Mouse (Mus musculus) forebrain, embryonic 16.5 days (tissue): ENCODE results near the gene Dynll1. TPM values are rescaled to one million over a fixed set of nuclear protein-coding genes. Genes with fewer than 3 reads are reported as not detected.
A peak's percentile ranks its signal among the peaks of the same experiment; 100 is the strongest.

Experiments used
- ATAC-seq: fragments of 200-750 bp; cut with Nextera tagmentation; 2 replicates; pipeline ENCODE4 v1.8.0; 2017; ENCODE audit warnings: mild to moderate bottlenecking, moderate library complexity
- H3K27ac ChIP-seq: fragments of 300-500 bp; sonication (generic); 2 replicates; pipeline ENCODE4 v1.5.1; 2014; ENCODE audit warnings: low read length, control low read depth
- H3K27me3 ChIP-seq: fragments of 300-500 bp; sonication (generic); replicated peaks from 2 replicates; pipeline ENCODE4 v1.6.1; 2014; ENCODE audit warnings: low read length; ENCODE audit not compliant: control insufficient read depth, insufficient read depth
- H3K36me3 ChIP-seq: fragments of 300-500 bp; sonication (generic); 2 replicates; pipeline ENCODE4 v1.6.1; 2014; ENCODE audit not compliant: control insufficient read depth, insufficient read depth
- H3K4me1 ChIP-seq: fragments of 300-500 bp; sonication (generic); replicated peaks from 2 replicates; pipeline ENCODE4 v1.6.1; 2014; ENCODE audit warnings: low read length; ENCODE audit not compliant: control insufficient read depth, insufficient read depth
- H3K4me2 ChIP-seq: fragments of 300-500 bp; sonication (generic); 2 replicates; pipeline ENCODE4 v1.6.1; 2014; ENCODE audit warnings: mild to moderate bottlenecking, low read length, control low read depth
- H3K4me3 ChIP-seq: fragments of 300-500 bp; sonication (generic); replicated peaks from 2 replicates; pipeline ENCODE4 v1.5.1; 2014; ENCODE audit warnings: mild to moderate bottlenecking, low read length, control low read depth
- H3K9ac ChIP-seq: fragments of 300-500 bp; sonication (generic); replicated peaks from 2 replicates; pipeline ENCODE4 v1.6.1; 2014; ENCODE audit warnings: low read depth, low read length, control low read depth
- H3K9me3 ChIP-seq: fragments of 300-500 bp; sonication (generic); 2 replicates; pipeline ENCODE4 v1.6.1; 2016; ENCODE audit warnings: low read length; ENCODE audit not compliant: control insufficient read depth
- WGBS: fragments of 180-500 bp; shearing (Covaris S2); extraction: QIAGEN DNeasy Blood & Tissue Kit; methylation state at CpG from one replicate; pipeline ENCODE4 v1.1.7; 2014; 5-methylcytosine and 5-hydroxymethylcytosine counted together
- polyA plus RNA-seq: library from polyadenylated mRNA; unstranded; fragments of >200 nt; fragmentation: Nextera tagmentation; extraction: Ambion mirVana; gene quantifications from 2 replicates; pipeline ENCODE4 v1.2.1, GENCODE M21; 2015

The Dynll1 gene
- polyA plus RNA-seq, 1 experiment from 2014 or later: 1,337 TPM

DNA sequence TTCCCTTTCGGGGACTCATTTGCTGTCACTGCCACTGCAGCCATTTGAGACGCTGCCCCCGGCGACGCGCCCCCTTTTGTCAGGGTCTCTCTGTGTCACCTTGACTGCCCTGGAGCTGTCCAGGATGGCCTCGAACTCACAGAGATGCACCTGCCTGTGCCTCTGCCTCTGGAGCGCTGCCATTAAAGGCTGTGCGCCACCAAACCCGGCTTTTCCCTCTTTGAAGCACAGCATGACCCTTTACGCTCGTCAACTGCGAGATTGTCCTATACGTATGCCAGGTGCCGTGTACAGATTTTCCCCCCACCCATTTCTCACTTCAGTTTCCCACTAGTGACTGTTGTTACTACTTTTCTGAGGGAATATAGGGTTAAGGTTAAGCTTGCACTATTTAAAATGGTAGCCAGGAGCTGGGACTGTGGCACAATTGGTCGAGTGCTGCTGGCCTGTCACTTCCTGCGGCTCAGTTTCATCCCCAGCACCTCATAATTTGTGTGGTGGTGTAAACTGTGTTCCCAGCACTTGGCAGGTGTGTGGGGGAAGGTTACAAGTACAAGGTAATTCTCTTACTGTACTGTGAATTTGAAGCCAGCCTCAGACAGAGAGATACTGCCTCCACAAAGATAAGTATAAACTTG is 20.6 kb downstream of the Dynll1 start:
- peak overlapping the region; percentile 95 for H3K4me3 ChIP-seq
- peak overlapping the region; percentile 67 for H3K9ac ChIP-seq
- peak; percentile 10; the same call in 1 of the 2 replicates for ATAC-seq
- peak overlapping the region; percentile 92 for H3K4me2 ChIP-seq
- 10% methylated on average over 17 of the region's 17 CpGs for WGBS
- H3K27me3 ChIP-seq: no peaks in the 10 kb centered on the region
- H3K4me1 ChIP-seq: peaks cover 6% of the 10 kb centered on the region
- H3K27ac ChIP-seq: peak overlapping the region; percentile 70; the same call in 1 of the 2 replicates
- no peaks in the 10 kb centered on the region for H3K9me3 ChIP-seq
- H3K36me3 ChIP-seq: peaks cover 13% of the 10 kb centered on the region

- peak; percentile 90 for ATAC-seq
- Histone ChIP-seq H3K9me3 (no peaks in the 10 kb centered on the region), H3K9ac (peak within 1 kb of the TSS; percentile 67), H3K4me3 (peak within 1 kb of the TSS; percentile 95), H3K27ac (peak within 1 kb of the TSS; percentile 70), H3K27me3 (no peaks in the 10 kb centered on the region), H3K4me1 (peaks cover 6% of the 10 kb centered on the region), H3K36me3 (peaks cover 9% of the 10 kb centered on the region), H3K4me2 (peak within 1 kb of the TSS; percentile 92)
- 3% methylated on average over 45 of the region's 45 CpGs for WGBS
These were observed 21.4 kb downstream of the Dynll1 start, which contains the start of gene Coq5 for GRCm38 (mm10) chr5:115279226-115280049. TSS of gene Coq5 (plus strand) at chr5:115279666.

DNA sequence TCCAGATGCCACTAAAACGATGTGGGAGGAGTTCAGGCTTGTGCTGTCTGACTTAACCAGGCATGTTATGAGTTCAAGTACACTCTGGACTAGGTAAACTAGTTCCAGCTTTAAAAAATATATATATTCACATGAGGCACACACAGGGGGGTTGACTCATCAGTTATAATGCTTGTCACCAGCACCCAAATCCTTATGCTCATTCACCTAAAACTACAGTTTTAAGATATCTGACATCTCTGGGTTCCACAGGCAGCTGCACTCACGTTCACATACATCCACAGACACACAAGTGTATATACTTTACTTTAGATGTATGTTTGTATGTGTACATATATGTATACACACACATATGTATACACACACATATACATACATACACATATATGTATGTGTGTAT is 22.0 kb downstream of the Dynll1 start:
- no peak overlapping the region for H3K9ac ChIP-seq
- ATAC-seq: no peak
- no peak overlapping the region for H3K4me3 ChIP-seq
- H3K27me3 ChIP-seq: no peaks in the 10 kb centered on the region
- peaks cover 6% of the 10 kb centered on the region for H3K4me1 ChIP-seq
- H3K36me3 ChIP-seq: 0 out of 2 replicates have a peak, but pooled peaks cover 3% of the 10 kb centered on the region
- no peaks in the 10 kb centered on the region for H3K9me3 ChIP-seq
- no peak overlapping the region for H3K4me2 ChIP-seq
- H3K27ac ChIP-seq: no peak overlapping the region
- 44% methylated on average over 2 of the region's 2 CpGs for WGBS

GRCm38 (mm10) chr5:115278053-115278452 is 22.7 kb downstream of the Dynll1 start:
- Histone ChIP-seq H3K36me3 (no peaks in the 10 kb centered on the region), H3K27ac (no peak overlapping the region), H3K4me2 (no peak overlapping the region), H3K9ac (no peak overlapping the region), H3K4me3 (no peak overlapping the region), H3K4me1 (peaks cover 13% of the 10 kb centered on the region), H3K9me3 (no peaks in the 10 kb centered on the region), H3K27me3 (no peaks in the 10 kb centered on the region)
- no peak for ATAC-seq
- WGBS: 78% methylated on average over 1 of the region's 1 CpGs

DNA sequence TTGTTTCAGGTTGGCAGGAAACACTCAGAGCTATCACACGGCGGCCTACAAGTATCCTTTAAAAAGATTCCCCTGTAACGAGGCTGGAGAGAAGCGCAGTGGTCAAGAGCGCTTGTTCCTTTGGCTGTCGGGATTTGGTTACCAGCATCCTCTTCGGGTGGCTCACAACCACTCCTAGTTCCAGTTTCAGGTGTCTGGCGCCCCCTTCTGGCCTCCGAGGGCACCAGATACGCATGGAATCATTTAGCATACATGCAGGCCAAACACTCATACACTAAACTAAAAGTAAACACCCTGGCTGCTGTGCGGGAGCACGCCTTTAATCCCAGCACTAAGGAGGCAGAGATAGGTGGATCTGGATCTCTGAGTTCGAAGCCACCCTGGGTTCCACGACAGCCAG is 24.8 kb downstream of the Dynll1 start:
- Histone ChIP-seq H3K4me2 (no peak overlapping the region), H3K9ac (no peak overlapping the region), H3K4me3 (no peak overlapping the region), H3K4me1 (peaks cover 18% of the 10 kb centered on the region), H3K27me3 (no peaks in the 10 kb centered on the region), H3K27ac (no peak overlapping the region), H3K36me3 (no peaks in the 10 kb centered on the region), H3K9me3 (no peaks in the 10 kb centered on the region)
- ATAC-seq: no peak
- 34% methylated on average over 14 of the region's 14 CpGs for WGBS

- WGBS: 86% methylated on average over 1 of the region's 1 CpGs
- Histone ChIP-seq H3K9ac (no peak overlapping the region), H3K27me3 (no peaks in the 10 kb centered on the region), H3K36me3 (no peaks in the 10 kb centered on the region), H3K27ac (no peak overlapping the region), H3K4me1 (peaks cover 24% of the 10 kb centered on the region), H3K9me3 (no peaks in the 10 kb centered on the region), H3K4me2 (no peak overlapping the region), H3K4me3 (no peak overlapping the region)
- no peak for ATAC-seq
These were observed 26.0 kb downstream of the Dynll1 start for GRCm38 (mm10) chr5:115274771-115275170.

GRCm38 (mm10) chr5:115274353-115274752 is 26.4 kb downstream of the Dynll1 start:
- no peak for ATAC-seq
- Histone ChIP-seq H3K4me1 (peaks cover 27% of the 10 kb centered on the region), H3K27ac (no peak overlapping the region), H3K9me3 (no peaks in the 10 kb centered on the region), H3K27me3 (no peaks in the 10 kb centered on the region), H3K4me2 (no peak overlapping the region), H3K36me3 (no peaks in the 10 kb centered on the region), H3K9ac (no peak overlapping the region), H3K4me3 (no peak overlapping the region)
- 46% methylated on average over 1 of the region's 1 CpGs for WGBS

GRCm38 (mm10) chr5:115273549-115274135 is 27.2 kb downstream of the Dynll1 start:
- ATAC-seq: no peak
- no peaks in the 10 kb centered on the region for H3K9me3 ChIP-seq
- peak overlapping the region; percentile 89 for H3K27ac ChIP-seq
- H3K4me2 ChIP-seq: peak overlapping the region; percentile 70
- H3K27me3 ChIP-seq: no peaks in the 10 kb centered on the region
- WGBS: 65% methylated on average over 6 of the region's 6 CpGs
- peak overlapping the region; percentile 53; the same call in 1 of the 2 replicates for H3K9ac ChIP-seq
- peak overlapping the region; percentile 99; the same call in 1 of the 2 replicates for H3K4me3 ChIP-seq
- H3K36me3 ChIP-seq: no peaks in the 10 kb centered on the region
- peaks cover 33% of the 10 kb centered on the region for H3K4me1 ChIP-seq
